Mouse (Mus musculus): ENCODE measurements around the gene Col4a3.

The Col4a3 gene

DNA sequence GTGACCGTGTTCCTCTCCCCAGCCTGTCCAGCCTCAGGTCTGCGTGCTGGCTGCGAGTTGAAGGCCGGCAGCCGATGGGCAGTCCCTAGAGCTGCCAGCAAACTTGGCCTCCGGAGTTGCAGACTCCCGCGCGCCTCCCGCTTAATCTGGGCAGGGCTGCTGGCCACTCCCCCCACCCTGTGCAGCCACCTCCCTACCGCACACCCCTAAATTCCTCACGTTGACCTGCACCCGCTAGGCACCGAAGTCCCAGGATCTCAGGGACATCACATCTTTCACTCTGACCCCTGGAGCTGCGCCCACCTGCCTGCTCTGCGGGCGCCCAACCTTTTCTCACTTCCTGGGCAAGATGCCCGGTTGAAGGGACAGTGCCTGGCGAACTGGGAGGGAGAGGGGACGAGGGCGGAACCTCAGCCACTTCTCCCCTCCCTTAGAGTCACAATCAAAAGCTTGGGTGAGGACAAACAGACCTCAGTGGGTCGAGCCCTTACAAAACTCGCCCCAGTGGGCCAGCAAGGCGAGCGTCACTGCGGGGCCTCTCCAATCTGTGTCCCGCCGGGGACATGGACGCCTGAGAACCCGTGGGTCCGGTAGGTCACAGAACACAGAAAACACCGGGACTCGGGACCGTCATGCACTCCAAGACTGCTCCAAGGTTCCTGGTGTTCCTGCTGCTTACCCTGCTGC is at the start of gene Col4a3, which contains the start of gene Col4a4:
Gene Col4a3, plus strand, starts transcription at position 209 of the 687 bp plus-strand sequence.
Gene Col4a4, minus strand, starts transcription at position 137 of the 687 bp plus-strand sequence.
- DNase-seq (ENCODE audit: low spot score), result peak; percentile 34

DNA sequence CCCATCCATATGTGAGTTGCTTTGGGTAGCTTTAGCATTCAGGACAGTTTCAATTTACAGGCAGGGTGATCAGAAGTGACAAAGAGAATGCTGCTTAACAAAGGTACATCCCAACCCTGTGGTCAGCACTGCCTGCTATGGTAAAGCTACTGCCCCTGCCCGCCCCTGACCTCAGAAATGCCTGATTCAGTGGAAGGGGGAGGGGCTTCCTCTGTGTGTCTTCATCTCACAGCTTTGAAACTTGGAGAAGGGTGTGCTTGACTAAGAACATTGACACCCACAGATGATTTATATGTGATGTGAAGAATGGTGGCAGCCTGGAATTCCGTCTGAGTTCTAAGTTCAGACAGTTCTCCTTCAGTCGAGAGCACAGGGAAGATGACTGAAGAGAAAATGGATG is 48.9 kb upstream of the Col4a3 start:
- no peak for DNase-seq (ENCODE audit: low spot score)

DNA sequence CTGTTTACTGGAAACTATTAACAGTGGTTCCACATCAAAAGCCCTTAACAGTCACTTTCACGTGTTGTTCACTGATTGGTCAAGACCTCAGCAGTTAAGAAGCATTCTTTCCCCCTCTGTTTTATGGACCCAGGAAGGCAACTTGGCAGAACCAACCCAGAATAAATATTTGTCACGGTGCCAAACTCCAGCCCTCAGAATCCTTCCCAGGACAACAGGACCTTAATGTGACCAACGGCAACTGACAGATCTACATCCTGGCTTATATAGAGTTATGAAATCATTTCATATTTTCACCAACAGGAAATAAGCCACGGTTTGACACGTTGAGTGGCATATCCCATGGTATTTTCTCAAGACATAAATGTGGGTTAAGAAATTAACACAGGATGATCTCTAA is 46.7 kb upstream of the Col4a3 start:
- no peak for DNase-seq (ENCODE audit: low spot score)

DNA sequence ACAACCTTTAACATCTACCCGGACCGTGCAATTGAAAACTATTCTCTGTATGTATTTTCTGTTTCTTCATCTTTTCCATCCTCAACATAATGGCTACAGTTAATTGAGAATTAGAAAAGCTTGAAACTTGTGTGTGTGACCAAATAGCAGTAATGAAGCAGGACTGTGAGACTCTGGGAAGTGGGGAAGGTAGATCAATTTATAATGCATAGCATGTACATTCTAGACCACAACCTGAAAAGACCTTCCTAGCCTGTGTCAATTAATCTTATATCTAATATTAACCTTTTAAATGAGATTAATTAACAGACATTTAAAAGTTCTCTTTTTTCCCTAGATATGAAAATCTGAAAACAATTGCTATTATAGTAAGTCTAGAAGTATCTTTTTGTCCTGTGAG is 42.8 kb upstream of the Col4a3 start:
- DNase-seq (ENCODE audit: low spot score), result no peak

DNA sequence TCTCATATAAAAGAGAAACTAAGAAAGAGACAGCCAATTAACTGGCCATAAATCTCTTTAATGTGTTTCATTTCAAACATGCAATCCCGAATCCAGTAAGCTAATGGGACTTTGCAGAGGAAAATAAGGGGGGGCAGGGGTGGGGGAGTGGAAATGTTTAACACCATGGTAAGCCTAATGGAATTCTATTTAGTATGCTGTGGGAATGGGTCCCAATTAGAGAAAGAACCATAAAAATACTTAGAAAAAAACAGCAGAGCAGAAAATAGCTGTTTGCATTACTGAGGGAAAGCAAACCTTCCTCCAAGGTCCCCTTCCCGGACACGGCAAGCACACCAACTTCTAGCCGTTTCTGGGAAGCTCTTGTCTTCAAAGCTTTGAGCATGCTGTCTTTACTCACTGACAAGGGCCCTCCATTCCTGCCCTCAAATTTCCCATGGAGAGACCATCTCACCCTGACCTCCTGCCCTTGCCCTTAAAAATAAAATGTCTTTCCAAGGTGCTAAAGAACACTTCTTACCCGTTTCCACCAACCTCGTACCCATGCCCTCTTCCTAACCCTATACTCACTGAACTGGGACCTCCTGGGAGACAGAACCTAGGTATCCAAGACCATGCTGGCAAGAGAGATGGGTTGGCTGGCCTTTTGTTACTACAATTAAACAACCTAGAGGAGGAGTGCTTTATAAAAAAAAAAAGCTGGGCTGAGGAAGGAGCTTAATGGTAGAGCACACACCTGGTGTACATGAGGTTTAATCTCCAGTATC is 42.1 kb upstream of the Col4a3 start:
- no peak for DNase-seq (ENCODE audit: low spot score)

DNA sequence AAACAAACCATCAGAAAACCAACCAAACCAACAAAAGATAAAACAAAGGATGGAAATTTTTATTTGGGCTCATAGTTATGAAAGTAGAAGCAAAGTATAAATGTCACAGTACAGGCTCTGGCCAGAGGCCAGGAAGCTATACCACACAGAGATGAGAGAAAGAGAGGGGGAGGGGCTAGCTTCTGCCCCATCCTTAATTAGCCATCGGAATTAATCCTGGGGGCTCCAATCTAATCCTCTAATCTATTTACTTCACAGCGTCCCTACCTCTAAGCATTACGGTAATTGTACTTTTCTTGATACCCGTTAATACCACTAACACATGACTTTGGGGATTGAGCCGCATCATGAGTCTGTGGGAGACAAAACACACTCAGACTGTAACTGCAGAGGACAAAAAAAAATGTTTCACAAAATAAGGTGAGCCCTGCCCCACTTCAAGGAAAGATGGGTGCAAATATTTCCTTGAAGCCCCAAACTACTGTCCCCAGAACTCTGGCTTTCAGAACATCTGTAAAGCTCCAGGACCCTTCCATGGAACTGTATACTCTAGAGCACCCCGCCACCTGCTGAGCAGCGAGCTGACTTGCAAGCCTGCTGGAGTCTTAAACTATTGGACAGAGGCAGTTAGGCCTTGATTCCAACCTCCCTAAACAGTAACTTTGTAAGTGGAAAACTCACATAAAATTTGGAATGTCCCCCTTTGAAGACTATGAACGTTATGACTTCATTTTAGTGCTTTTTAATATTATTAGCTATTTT is 41.3 kb upstream of the Col4a3 start:
- DNase-seq (ENCODE audit: low spot score), result no peak

DNA sequence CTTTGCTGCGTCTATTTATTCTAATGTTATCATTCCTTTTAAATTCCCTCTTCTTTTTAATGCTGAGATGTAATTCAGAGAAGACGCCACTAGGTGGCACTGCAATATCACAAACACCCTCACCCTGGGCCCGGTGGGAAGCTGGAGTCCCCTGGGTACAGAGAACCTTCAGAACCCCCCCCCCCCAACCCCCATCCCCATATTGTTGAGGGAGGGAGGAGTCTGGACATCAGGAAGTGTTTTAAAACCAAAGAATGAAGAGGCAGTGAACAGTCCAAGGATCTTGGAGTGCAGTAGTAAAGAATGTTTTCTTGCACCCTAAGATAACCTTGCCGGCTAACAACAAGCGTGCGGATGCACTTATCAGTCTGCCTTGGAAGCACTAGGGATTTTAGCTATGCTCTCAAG is 32.3 kb upstream of the Col4a3 start:
- DNase-seq (ENCODE audit: low spot score), result peak; percentile 10

DNA sequence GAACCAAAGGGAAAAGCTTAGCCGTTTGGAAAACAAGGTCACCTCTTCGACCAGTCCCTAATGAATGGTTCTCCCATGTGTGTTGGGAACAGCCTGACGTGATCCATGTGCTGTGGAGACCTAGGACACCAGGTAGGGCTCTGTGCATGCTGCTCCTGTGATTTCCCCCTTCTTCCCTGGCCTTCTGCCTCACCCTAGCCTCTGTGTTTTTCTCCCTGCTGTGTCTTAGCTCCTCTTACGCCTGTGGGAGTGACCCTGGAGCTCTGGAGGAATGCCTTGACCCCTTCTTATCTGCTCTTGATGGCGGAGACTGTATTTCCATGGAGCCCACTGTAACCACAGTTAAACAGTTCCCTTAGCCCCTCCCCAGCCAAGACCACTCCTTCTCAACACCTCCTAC is 31.8 kb upstream of the Col4a3 start:
- DNase-seq (ENCODE audit: low spot score), result no peak

DNA sequence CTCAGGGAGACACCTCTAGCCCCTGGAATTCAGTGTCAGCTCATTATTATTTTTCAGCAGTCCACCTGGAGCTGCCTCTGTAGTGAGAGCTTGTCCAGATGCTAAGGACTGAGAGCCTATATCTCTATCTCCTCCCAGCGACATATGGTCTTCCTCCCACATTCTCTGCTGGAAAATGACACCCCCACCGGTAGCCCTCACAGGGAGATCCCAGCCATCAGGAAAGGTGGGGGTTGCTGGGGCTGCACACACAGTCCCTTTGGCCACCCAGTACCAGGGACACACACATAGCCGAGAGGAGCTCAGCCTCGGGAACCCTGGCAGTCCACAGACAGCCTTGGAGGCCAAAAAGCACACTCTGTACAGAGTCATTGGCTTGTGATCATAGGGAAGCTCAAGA is 26.5 kb upstream of the Col4a3 start:
- DNase-seq (ENCODE audit: low spot score), result no peak

DNA sequence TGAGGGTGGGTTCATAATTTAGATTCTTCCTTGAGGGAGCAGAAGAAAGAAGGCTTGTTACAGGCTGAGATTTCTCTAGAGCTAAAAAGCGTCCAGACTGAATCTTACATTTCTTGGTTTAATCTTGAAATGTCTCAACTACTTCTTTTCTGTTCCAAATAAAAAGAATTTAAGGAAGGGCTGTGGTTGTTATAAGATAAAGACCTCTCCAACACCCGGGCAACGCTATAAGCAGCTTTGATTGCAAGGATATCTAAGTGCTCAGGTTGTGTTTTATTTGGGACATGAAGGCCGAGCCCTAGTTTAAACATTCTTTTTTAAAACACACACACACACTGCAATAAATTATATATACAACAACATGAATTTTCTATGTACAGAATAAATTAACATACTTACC is 17.3 kb upstream of the Col4a3 start:
- no peak for DNase-seq (ENCODE audit: low spot score)

DNA sequence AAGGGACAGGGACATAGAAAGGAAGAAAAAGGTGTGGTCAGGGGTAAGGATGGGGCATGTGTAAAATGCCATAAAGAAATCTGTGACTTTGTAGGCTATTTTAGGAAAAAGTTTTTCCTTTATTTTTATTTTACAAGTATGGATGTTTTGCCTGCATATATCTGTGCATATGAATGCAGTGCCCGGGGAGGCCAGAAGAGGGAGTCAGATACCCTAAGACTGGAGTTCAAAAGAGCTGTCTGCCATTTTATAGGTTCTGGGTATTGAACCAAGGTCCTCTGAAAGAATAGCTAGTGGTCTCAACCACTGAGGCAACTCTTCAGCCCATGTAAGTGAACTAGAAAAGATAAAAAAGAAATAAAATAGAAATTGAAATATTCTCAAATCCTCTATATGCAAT is 15.0 kb upstream of the Col4a3 start:
- DNase-seq (ENCODE audit: low spot score), result no peak

DNA sequence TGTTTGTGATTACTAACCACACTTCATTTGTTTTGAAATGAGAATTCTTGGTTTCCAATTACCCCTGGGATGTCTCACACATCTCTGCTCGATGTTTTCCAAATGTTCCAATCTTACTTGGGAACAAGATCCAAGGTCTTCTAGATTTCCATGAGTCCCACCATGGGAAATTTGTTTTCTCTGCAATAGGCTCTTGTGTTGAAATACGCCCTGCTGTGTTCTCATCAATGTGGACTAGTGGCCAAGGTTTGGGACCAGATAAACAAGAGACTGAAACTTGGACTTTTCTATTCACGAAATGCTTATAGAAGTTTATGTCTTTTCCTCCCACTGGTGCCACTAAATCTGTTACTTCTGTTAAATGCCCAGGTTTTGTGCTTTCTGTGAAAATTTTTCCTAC is 11.0 kb upstream of the Col4a3 start:
- no peak for DNase-seq (ENCODE audit: low spot score)

DNA sequence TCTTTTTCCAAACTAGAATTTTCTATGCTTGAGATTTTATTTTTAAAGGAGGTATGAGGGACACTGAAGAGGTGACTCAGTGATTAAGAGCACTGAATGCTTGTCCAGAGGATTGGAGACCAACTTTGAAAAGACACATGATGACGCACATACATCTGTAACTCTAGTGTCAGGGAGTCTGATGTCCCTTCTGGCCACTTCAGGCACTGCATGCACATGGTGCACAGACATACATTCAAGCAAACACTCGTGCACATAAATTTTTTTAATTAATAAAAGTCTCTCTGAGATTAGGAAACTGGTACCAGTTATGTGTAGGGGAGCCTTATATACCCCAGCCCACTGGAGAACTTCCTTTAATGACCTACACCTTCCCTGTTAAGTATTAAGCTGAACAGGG is 10.5 kb upstream of the Col4a3 start:
- no peak for DNase-seq (ENCODE audit: low spot score)

DNA sequence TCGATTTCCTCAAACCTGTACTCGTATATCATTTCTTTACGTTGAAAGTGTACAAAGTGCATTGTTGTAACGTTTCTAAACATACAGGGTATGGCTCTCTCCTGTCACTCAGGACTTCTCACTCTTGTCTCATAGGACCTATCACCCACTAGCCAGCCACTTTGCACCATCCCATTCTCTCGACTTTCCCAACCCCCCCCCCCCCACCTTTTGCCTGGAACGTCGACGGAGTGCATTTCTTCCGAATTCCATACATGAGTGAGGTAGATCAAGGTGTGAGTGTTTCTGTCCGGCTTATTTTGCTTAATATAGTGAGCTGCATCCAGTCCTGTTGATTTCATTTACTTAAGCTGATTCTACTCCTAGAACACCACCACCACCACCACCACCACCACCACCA is 9.4 kb upstream of the Col4a3 start:
- no peak for DNase-seq (ENCODE audit: low spot score)

DNA sequence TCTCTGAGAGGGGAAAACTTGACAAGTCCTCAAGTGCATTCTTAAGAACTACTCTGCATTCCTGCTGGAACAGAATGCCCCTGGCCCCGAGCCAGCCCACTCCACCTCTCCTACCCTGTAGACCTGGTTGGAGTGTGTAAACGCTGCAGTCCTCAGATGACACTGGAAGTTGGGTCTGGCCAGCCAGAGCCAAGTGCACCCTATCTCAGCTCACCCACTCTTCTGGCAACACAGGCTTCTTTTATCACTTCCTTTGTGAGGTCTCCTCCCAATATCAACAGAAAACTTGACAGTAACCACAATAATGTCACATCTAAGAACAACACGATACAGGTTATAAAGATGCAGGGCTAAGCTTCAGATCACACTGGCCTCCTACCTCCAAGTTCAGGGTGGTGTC is 8.8 kb upstream of the Col4a3 start:
- peak; percentile 45 for DNase-seq (ENCODE audit: low spot score)

DNA sequence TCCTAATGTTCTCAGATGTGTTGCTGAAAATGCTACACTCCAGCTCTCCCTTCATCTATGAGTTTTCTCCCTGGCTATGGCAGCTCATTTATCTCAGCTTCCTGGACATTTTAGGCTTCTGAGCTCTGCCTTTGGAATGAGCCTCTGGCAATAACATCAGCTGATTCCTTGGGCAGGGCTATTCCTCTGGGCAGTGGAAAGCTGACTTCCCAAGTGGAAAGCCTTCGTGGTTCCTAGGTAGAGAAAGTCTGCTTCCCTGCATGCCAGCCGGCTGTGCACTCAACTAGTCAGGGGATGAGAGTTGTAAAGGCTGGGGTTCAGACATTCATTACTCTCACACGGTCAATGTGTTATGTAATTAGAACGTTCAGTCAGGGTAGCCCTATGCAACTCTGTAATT is 8.4 kb upstream of the Col4a3 start:
- DNase-seq (ENCODE audit: low spot score), result peak; percentile 3

DNA sequence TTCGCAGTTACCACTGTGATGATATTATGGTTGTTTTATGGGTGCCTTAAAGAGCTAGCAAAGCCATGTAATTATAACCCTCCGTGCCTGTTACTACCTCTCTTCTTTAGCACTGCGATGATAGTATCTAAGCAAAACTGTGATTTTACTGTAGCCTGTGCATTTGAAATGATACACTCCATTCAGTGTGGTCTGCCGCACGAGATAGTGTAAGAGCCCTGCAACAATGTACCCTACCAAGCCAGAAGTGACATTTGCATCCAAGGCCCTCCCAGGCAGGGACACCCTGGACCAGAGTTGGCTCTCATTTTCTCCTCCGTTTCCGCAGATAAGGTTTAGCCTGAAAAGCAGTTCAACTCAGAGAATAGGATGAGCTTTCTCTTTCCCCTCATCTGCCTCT is 740 bp upstream of the Col4a3 start:
- DNase-seq (ENCODE audit: low spot score), result no peak

DNA sequence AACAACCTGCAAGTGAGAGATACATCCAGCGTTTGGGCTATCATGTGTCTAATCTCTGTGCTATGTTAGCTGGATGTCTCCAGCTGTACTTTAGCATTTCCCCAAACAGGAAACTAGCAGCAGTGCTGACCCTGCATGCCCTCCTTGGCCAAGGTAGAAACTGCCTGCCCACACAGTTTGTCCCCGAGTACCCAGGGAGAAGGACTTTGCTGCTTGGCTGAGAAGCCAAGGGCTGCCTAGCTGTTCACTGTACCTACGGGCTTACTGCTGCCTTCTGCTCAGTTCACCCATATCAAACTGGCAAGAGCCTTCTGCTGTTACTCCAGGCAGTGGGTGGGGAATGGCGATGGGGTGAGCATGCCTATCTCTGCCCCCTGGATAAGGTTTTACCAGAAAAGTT is 3.5 kb downstream of the Col4a3 start:
- no peak for DNase-seq (ENCODE audit: low spot score)

DNA sequence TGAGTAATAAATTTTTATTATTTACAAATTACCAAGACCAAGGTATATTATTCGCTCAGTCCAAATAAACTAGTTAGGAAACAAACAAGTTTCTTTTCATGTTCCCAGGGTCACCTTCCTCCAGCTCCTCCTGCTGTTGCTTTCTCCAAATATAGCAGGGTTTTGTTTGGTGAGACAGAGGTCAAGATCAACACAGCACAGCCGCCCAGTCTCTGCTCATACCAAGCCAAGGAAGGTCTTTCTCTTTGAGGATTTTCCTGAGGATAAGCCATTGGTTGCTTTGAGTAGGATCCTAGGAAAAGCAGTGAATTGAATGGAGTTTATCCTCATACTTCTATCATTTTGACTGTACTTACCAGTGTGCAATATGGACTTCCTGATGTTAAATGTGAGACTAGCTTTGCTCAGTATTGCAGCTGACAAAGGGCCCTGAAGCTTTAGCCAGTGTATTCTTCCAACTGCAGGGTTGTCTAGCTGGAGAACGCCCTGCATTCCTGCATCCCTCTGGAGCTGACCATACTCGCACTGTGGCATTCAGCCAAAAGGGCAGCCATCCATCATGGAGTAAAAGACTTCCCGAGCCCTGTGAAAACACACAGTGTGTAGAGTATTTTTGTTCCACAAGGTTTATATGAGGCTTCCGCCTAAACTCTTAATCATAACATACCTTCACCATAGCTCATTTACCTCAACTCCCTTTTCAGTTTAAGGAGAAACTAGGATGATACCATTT is 10.3 kb downstream of the Col4a3 start:
- DNase-seq (ENCODE audit: low spot score), result peak; percentile 46

DNA sequence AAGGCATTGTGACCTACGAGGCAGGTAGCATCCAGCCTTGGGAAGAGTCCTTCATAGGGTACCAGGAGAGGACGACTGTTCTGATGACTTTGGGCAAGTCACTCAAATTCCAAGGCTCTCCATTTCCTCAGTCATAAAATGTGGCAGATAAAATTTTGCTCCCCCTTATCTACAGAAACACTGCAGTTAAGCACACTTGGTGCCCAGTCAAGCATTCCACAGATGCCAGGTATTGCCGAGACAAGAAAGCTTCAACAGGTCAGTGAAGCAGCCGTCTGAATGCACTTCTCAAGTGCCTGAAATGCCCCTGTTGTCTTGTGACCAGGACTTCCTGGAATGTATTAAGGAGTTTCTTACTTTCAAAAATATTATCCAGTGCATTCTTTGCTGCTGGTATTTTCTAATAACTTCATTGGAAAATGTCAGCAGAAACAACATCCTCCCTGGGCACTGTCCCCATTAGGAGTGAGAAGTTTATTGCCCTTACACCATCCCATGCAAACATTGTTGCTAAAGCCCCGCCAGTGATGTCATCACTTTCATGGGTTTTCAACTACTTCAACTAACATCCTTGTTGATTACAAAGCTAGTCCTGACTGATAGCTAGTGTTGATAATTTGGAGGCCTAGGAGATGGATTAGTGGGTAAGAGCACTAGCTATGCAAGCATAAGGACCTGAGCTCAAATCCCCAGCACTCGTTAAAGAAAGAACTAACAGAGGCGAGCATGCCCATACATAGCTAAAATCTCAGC is 16.7 kb downstream of the Col4a3 start:
- DNase-seq (ENCODE audit: low spot score), result no peak

DNA sequence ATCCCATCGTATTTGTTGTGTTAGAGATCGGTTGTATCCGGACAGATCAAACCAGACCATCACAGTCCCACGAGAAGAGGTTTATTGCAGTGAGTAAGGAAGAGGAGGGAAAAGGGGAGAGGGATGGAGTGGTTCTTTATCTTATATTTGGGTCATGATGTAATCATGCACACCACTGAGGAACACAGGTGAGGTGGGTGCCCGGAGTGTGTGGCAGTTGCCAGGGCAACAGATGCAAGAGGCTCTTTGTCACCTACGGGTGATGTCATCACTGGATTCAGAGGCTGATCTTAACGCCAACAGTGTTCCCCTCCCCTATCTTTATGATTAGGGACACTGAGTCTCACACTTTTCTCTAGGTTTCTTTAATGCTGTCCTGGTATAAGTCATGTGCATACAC is 18.6 kb downstream of the Col4a3 start:
- DNase-seq (ENCODE audit: low spot score), result no peak

DNA sequence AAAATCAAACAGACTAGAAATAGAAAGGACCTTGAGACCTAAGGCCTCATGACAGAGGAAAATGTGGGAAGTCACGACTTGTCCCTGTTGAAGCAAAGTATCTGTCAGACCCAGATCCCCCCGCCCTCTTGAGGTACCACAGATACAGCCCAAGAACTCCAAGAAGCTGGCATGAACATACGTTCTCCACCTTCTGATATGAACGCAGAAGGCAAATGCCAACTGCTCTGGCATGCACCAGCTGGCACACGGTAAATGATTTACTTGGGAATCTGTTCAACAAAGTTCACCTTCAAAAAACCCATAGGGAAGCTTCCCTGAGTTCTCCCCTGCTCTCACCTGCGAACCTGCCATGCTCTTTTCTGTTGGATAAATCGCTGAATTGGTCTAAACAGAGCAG is 19.1 kb downstream of the Col4a3 start:
- no peak for DNase-seq (ENCODE audit: low spot score)
